Mouse (Mus musculus) heart, adult 9 months (tissue): ENCODE results near the gene Smarcal1.
A peak's percentile ranks its signal among the peaks of the same experiment; 100 is the strongest.

Experiments used
- DNase-seq, 2 experiments: peaks; one replicate each; pipeline ENCODE4 v3.0.0; 2022; ENCODE audit warnings: low spot score in 2 of 2

The Smarcal1 gene

DNA sequence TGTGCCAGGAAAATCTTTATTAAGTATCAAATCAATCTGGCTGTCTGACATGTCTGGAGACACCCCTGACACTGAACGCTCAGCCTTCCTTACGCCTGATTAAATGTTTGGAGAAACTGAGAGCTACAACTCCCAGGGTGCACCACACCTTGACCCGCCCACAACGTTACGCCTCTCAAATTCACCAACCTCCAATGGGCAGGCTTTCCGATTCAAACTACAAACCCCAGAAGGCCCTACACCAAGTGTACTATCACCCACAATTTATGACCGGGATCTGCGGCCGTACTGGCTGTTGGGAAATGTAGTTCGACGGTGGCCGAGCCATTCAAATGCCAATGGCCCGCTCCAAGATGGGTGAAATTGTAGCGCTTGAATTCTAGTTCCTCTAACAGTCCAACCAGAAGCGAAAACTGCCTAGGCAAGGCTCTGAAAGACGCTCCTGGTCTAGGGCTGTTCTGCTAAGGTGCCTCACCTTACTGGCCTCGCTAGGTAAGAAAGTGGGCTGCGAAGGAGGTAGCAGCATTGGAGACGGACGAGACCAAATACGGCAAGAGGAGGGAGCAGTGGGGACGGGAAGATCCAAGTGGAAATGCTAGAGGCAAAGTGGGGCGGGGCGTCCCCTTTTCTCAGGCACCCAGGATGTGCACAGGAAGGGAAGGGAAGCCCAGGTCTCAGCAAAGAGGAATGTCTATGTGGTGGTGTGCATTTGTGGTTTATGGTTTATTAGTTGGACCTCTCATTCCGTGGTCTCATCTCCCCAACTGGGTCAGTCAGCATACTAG is at the start of gene Smarcal1:
Gene Smarcal1 (plus strand): TSS at position 305 of the 785 bp plus-strand sequence.
- DNase-seq = peak; percentile 97 to 98

DNA sequence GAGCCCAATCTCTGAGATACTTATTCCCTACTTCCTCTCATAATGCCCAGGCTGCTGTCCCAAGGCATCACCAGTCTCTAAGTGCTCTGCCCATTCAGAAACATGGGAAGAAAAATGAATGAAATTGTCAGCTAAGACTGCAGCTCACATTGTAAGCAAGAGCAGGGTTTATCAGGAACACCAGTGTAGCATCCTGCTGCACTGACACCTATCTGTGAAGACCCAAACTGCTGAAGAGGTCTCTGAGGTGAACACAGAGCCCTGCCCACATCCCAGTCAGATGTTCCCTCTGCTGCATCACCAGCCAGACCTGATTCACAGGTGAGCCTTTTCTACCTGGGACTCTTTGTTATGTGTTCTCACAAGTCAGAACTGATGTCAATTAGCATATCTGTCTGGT is 49.6 kb upstream of the Smarcal1 start:
- no peak for DNase-seq

DNA sequence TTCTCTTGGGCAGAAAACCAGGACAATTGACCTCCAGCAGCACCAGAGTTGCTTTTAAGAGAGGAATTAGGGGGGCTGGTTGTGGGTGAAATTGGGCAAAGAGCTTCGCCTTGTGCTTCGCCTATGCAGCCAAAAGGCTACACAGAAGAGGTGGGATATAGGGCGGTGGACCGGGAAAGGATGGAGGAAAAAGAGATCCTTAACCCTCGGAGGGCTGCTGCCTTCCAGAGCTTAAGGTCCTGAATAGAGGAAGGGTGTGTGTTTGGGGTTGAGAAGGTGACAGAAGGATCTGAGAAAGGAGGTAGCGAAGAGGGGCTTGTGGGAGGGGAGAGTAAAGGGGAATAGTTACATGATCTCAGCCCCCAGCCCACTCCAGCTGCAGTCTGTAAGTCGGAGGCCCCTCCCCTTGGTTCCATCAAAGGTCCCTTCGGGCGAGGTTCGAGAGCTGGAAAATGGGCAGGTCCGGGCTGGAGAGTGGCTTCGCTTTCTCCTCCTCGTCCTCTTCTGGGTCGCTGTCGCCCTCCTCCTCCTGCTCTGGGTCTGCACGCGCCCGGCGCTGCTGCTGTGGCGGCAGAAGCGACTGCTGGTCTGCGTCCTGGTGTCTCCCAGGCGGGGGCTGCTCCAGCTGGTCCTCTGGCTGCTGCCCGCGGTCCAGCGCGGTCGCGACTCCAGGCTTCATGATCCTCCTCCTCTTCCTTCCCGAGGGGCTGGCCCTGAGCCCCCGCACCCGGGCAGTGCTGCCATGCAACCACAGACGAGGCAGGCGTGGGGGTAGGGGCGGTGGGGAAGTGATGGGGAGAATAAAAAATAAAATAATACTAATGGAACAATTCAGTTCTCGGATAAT is 47.1 kb upstream of the Smarcal1 start:
- DNase-seq = no peak

DNA sequence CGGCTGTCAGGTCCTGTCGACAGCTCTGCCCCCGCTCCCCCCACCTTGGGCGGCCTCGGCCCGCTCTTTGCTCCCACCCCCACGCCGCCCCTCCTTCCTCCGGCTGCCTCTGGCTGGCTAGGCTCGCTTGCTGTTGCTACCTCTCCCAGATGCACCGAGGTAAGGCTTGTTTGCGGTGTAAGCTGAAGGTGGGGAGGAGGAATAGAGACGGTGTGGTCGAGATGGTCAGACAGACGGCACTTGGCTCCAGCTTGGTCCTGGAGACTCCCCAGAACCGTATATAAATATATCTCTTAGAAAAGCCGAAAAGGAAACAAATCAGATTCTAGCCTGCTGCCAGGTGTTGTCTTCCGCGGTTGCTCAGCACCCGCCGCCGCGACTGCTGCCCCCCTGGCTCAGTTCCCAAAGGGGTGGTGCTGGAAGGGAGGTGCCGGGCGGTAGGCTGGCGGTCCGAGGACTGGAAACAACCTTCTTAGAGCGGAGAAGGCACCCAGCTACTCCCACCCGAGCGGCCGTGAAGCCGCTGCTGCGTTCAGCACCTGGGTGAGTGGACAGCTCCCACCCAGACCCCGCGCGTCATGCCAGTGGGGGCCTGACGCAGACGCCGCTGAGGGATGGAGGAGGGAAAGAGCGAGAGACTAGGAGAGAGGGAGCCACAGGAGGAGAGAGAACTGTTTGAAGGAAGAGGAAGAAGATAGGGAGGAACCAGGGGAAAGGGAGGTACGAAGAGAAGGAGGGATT is 46.3 kb upstream of the Smarcal1 start, which contains the start of gene March4:
Gene March4 (minus strand): TSS at position 320 of the 741 bp plus-strand sequence.
- DNase-seq = no peak

DNA sequence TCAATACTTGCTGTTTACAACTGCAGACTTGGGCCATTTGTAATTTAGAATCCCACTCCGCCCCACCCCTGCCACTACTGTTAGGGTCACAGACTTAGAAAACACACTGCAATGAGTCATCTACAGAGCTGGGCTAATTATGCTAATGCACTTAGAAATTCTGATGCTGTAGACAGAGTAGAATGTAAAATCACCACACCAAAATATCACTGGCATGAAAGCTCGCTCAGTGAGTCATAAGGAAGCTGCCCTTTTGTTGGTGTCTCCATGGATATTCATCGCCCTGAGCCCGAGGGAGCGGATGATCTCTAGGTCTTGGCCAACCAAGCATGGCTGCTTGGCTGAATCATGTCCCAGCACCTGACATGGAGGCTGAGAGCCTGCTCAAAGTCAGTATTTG is 44.8 kb upstream of the Smarcal1 start:
- DNase-seq = no peak

DNA sequence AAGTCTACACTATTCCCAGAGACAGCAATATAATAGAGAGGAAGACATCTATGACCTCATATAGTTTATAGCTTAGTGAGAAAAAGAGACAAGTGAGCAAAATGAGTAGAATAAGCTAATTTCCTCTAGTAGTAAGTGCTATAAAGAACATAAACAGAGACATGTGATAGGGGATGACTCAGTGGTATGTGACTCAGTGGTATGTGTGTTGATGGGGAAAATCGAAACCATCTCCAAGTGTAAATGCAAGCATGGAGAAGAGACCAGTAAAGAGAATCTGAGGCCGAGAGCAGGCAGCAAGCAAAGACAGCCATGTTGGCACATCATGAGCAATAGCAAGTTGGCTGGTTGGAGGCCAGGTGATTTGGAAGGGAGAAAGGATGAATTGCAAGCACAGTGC is 32.7 kb upstream of the Smarcal1 start:
- no peak for DNase-seq

DNA sequence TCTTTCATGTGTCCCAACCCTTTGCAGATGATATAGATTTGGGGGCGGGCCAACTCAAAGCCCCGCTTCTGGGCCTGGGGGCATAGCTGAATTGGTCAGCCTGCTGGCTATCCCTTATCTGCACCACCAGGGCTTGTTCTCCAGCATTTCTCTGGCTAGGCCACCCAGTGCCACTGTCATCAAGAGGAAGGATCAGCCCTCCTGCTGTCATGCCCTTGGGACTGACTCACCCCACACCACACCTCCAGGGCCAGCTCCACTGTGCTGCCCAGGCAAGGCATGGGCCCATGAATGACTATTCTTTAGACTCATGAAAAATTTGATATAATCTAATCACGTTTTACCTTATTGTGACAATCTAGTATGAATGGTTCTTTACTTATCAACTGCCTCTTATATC is 26.6 kb upstream of the Smarcal1 start:
- DNase-seq = no peak

DNA sequence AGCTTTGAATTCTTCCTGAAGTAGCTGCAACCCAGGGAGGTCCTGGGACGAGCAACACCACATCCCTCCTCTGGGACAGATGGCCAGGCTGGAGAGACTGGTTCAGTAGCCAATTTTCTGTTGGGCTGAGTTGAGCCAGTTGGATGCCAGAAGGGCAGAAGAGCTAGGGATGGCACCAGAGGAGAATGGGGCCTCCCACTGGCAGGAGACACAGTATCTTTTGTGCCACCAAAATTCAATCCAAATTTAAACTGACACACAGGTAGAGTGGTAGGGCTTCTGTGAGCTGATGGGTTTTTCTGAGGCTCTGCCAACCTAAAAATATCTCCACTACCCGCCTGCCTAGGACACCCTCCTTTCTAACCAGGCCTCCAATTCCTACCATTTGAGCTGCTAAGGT is 24.4 kb upstream of the Smarcal1 start:
- no peak for DNase-seq

DNA sequence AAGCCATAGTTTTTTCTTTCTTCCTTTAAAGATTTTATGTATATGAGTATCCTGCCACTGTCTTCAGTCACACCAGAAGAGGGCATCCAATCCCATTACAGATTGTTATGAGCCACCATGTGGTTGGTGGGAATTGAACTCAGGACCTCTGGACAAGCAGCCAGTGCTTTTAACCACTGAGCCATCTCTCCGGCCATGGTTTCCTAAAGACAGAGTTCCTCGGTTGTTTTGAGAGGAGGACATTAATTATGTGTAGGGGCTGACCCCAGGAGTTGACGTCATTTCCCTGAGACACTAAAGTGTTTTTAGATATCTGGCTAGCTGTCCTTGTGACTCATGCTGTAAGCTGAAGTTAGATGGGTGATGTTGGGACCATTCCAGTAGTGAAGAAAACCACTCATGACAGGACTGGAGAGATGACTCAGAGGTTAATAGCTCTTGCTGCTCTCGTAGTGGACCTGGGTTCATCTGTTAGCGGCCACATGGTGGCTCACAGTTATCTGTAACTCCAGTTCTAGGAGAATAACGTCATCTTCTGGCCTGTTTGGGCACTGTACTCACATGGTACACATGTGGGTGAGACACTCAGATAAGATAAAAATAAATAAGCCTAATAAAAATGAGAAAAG is 18.6 kb upstream of the Smarcal1 start:
- no peak for DNase-seq

DNA sequence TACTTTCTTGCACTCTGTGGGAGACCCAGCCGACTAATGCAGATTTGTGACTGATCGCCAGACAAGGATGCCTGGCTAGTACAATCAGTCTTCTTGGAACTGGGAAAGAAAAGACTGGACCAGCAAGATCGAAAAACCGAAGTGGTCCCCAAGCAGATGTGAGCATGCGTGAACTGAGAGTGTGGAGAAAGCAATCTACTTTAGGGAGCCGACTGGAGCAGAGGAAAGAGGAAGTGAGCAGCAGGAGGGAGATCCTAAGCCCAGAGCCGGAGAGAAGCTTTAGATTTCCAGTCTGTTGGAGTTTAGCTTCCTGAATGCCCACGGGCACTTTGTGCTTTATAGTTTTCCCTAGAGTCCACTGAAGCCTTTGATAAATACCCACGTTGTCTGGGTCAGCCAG is 16.0 kb upstream of the Smarcal1 start:
- DNase-seq = no peak

DNA sequence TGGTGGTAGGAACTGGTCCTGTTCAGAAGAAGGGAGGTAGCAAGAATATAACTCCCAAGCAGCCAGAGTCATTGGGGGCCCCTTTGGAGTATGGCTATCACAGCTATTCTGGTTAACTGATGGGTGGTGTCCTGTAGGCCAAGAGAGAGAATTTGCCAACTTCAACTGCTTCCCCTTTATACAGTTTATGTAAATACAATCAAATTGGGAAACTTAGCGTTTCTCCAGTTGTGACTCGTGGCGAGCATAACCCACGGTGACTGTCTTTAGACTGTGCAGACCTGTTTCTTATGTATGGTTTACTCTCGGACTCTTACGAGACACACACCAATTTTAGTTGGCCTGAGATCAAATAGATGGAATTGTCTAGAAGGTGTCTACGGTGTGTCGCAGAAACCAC is 14.3 kb upstream of the Smarcal1 start:
- DNase-seq = no peak

DNA sequence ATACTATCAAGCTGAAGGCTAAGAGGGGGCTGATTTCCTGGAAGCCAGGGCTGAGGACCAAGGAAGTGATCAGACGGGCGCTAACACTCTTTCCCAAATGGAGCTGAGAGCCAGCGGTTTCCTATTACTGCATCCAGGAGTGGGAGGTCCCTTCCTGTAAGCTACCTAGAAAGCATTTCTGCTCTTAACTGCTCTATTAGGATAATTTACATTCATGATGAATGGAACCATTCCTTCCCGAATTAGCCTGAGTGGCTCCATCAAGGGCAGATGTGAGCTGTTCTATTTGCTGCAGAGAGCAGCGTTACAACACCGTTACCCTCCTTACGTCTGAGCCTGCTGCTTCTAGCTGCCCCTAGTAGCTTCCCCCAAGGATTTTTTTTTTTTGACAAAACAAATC is 9.0 kb upstream of the Smarcal1 start:
- DNase-seq = no peak

DNA sequence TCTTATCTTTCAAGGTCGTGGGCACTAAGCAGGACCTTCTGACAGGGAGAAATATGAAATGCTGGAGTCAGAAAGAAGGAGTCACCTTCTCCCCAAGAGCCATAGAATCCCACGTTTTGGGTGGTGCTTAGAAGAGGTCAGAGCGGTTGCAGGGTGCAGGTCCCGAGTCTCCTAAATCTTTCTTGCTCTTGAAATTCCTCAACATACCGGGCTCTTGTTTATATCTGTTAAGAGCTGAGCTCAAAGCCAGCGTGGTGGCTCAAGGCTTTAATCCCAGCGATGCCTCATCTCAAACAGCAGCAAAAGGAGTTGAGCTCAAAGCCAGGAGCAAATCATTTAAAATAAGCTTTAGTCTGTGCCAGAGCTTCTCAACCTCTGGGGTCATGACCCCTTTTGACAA is 8.4 kb upstream of the Smarcal1 start:
- DNase-seq = no peak

DNA sequence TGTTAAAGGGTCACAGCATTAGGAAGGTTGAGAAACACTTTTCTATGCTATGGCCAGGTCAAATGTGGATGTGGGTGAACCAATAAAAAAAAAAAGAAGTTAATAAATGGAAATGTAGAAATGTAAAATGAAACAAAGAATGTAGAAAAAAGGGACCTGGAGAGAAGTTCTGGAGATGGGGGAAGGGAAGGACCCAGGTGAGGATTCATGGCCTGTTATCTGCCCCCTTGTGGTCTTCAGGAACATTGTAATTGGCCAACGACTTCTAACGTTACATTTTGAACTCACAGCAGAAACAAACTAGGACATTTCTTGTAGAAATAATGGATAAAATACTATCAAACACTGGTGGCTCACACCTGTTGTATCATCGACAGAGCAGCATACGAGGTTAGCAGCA is 7.9 kb upstream of the Smarcal1 start:
- DNase-seq = no peak

DNA sequence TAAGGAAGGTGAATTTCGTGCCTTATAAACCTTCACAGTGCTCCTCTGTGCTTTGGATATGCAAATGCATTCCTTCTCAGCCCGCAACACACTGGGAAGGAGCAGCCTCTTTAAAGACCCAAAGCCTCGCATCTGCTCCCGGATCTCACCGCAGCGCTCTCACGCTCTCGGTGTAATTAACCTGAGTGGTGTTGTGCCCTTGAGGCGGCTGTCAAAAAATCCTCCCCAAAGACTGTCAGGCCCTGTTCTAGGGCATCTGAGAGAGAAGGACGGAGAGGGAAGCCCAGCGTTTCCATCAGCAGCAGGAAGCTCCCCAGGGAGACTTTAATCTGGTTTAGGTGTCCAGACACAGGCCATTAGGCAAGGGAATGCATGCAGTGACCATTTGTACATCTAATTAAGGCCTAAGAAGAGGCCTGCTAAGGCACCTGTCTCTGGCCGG is 5.5 kb upstream of the Smarcal1 start:
- no peak for DNase-seq

DNA sequence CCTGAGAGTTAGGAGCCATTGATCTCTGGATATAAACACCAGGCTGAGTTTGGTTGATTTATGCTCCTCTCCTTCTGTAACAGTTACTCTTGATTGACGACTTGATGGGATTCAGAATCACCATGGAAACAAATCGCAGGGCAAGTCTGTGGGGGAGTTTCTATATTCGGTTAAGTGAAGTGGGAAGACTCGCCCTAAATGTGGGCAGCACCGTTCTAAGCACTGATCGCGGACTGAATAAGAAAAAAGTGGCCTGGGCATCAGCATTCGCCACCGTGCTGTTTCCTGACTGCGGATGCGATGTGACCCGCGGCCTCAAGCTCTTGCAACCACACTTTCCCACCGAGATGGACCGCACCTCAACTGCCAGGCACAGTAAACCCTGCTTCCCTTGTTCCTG is 4.7 kb upstream of the Smarcal1 start:
- no peak for DNase-seq

DNA sequence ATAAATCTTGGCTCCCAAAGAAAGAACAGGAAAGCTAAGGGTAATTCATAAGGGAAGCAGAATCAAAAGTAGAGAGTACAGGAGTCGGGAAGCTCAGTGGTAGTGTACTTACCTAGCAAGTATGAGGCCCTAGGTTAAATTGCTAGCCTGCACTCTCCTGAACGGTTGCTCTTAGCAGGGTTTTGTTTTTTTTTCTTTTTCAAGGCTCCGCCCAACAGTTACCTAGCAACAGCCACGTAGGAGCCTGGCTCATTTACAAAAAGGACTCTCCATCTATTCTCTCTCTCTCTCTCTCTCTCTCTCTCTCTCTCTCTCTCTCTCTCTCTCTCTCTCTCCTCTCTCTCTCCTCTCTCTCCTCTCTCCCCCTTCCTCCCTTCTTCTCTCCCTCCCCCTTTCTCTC is 4.2 kb upstream of the Smarcal1 start:
- DNase-seq = no peak

DNA sequence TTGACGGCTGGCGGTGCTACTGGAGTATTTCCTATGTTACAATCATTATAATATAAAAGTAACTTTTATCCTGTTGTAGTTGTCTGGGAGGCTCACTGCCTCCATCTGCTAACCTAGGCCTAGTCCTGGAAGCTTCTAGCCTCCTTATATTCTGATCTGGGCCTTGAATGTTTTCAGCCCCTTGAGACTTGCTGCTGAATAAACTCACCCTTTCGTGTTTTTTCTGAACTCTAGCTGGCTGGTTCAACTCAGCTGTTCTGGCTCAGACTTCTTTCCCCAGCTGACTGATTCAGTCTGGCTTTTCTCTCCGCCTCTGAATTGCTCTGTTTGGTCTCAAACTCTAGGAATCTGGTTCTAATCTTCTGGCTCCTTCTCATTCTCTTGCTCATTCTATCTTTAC is 855 bp downstream of the Smarcal1 start:
- no peak for DNase-seq

DNA sequence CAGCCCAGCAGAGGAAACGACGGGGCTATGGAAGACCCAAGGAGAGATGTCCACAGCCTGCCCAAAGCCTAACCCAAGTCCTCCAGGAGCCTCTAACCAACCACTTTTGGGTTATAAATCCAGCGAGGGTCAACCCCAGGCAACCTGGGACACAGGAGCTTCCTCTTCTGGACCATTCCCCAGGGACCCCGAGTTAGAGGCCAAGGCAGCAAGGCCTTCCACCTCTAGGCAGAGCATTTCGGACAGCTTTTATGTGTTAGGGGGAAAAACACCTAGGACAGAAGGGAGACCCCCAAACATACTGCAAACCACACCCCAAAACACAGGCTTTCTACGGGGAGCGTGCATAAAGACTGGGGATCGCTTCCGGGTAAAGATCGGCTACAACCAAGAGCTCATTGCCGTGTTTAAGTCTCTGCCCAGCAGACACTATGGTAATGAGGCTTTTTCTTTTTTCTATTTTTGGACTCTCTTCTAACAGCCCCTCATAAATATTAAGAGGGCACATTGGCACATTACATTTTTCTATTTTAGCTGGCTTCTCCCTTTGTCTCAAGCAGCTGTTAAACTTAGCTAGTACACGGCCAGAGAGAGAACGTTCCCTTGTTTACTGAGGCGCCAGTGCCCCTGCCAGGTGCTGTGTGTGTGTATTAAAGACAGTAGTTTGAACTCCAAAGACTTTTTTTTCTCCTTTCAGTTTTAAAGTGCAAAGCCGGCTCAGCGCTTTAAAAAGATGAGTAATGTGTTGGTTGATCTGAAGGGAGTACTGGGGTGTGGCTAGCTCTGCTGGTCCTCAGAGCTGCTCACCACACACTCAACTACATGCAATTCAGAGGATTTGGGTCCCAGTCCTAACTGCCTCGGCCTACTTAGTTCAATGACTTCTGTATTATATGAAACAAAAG is 3.2 kb downstream of the Smarcal1 start:
- no peak for DNase-seq

DNA sequence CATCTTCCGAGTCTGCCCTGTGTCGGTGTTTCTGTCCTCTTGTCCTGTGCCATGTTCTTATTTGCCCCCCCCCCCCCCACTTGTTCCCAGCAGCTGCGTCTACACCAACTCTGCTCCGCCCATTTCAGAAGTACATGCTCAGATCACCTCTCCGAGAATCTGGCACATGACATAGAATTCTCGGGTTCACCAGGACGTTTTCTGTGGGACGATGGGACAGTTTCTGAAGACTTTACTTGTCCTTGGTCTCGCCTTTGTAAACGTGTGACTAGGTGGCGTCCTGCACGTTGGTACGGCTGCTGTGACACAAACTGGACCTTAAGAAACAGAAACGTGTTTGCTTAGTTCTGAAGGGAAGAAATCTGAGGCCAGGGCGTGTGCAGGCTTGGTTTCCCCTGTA is 4.5 kb downstream of the Smarcal1 start:
- no peak for DNase-seq

DNA sequence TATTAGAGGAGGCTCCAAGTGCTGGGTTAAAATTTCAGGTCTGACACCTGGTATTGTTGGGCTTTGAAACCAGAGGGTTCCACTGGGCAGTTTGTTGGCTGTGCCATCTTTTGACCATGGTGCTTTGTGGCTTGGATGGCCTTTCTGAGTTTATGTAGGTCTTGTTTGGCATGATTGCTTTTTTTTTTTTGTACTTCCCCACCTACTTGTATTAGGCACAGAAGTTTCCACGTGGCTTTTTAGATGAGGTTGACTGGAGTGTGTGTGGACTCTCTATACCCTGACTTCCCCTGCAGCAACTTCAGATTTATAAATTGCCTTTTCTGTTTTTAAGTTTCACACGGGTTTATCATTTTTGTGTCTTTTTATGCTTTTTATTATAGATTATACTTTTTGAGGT is 5.7 kb downstream of the Smarcal1 start:
- DNase-seq = no peak
